Mouse (Mus musculus) spleen, postnatal 4 days (tissue): Measurements from ENCODE around the gene Mast2.

Experiments used
- DNase-seq, 2 experiments: peaks; one replicate each; pipeline ENCODE4 v3.0.0; 2022; ENCODE audit warnings: low spot score in 2 of 2

Gene Mast2

GRCm38 (mm10) chr4:116464126-116464981 is at the start of gene Mast2:
Mast2 (minus strand) TSS chr4:116464183.
- peak; percentile 81 to 90 for DNase-seq

GRCm38 (mm10) chr4:116507425-116508218 is 43.6 kb upstream of the Mast2 start, which contains the start of gene Ipp:
Ipp (plus strand) TSS chr4:116507549.
- DNase-seq: peak; percentile 97 to 99

- no peak for DNase-seq
Measured at GRCm38 (mm10) chr4:116506886-116507424, 43.0 kb upstream of the Mast2 start.

GRCm38 (mm10) chr4:116499978-116500377 is 36.0 kb upstream of the Mast2 start:
- DNase-seq: no peak

- DNase-seq: no peak
Measured at GRCm38 (mm10) chr4:116493646-116494045, 29.7 kb upstream of the Mast2 start.

- no peak for DNase-seq
Measured at GRCm38 (mm10) chr4:116492460-116492859, 28.5 kb upstream of the Mast2 start.

GRCm38 (mm10) chr4:116491886-116492285 is 27.9 kb upstream of the Mast2 start:
- DNase-seq: no peak

- peak in 1 of 2 experiments; percentile 37 for DNase-seq
Measured at GRCm38 (mm10) chr4:116491119-116491536, 27.1 kb upstream of the Mast2 start.

GRCm38 (mm10) chr4:116483476-116483875 is 19.5 kb upstream of the Mast2 start:
- no peak for DNase-seq

- DNase-seq: no peak
Measured at GRCm38 (mm10) chr4:116481322-116481721, 17.3 kb upstream of the Mast2 start.

- DNase-seq: peak; percentile 57 to 84
Measured at GRCm38 (mm10) chr4:116463231-116464125, 505 bp downstream of the Mast2 start.

GRCm38 (mm10) chr4:116461943-116462342 is 2.0 kb downstream of the Mast2 start:
- no peak for DNase-seq

- DNase-seq: no peak
Measured at GRCm38 (mm10) chr4:116451553-116451952, 12.4 kb downstream of the Mast2 start.

GRCm38 (mm10) chr4:116449951-116450350 is 14.0 kb downstream of the Mast2 start:
- DNase-seq: no peak

GRCm38 (mm10) chr4:116448673-116449072 is 15.3 kb downstream of the Mast2 start:
- peak; percentile 54 to 82 for DNase-seq

- no peak for DNase-seq
Measured at GRCm38 (mm10) chr4:116439383-116439782, 24.6 kb downstream of the Mast2 start.

GRCm38 (mm10) chr4:116438561-116438960 is 25.4 kb downstream of the Mast2 start:
- no peak for DNase-seq

- DNase-seq: no peak
Measured at GRCm38 (mm10) chr4:116435626-116436025, 28.4 kb downstream of the Mast2 start.

GRCm38 (mm10) chr4:116422186-116422585 is 41.8 kb downstream of the Mast2 start:
- no peak for DNase-seq

GRCm38 (mm10) chr4:116421170-116421569 is 42.8 kb downstream of the Mast2 start:
- DNase-seq: no peak

- DNase-seq: no peak
Measured at GRCm38 (mm10) chr4:116412993-116413392, 51.0 kb downstream of the Mast2 start.
